ENCODE assay signal across 20 mouse cellular contexts in genomic region chr8:111782161-111782560, GRCm38 (mm10).
"Had no signal": no experiment of that assay in that cellular context is flagged by ENCODE, and none has a peak within 500 bp of the region (broad histone marks: within the 10 kb centered on the region; RNA-seq: fewer than 3 reads in every experiment).

No protein-coding gene starts in this region.

- H3K27me3 ChIP-seq: liver, embryonic 12.5 days; liver, embryonic 15.5 days; lung, embryonic 15.5 days had no signal

- H3K4me2 ChIP-seq: liver, embryonic 12.5 days; liver, embryonic 15.5 days; lung, embryonic 15.5 days; midbrain, embryonic 11.5 days had no signal

- ATAC-seq: intestine, embryonic 16.5 days; liver, embryonic 12.5 days; midbrain, embryonic 16.5 days had no signal

- H3K4me3 ChIP-seq: layer of hippocampus, adult 2 months; left cerebral cortex, adult 2 months; liver, embryonic 12.5 days; liver, embryonic 15.5 days; lung, embryonic 15.5 days; megakaryocyte, embryonic 14.5 days had no signal

- DNase-seq: kidney, adult 18-20 months; kidney, adult 9 months; kidney, postnatal 25 days; layer of hippocampus, postnatal 36 days; lung, adult 18-20 months; lung, postnatal 10 days; lung, postnatal 36 days; right cerebral cortex, postnatal 14 days; right cerebral cortex, postnatal 4 days; thymus, postnatal 25 days had no signal

- H3K27ac ChIP-seq: kidney, postnatal 0 days; layer of hippocampus, adult 2 months; left cerebral cortex, adult 2 months; liver, embryonic 12.5 days; liver, embryonic 15.5 days; lung, embryonic 15.5 days had no signal

- H3K9me3 ChIP-seq: liver, embryonic 12.5 days; liver, embryonic 15.5 days; lung, embryonic 15.5 days; megakaryocyte, embryonic 14.5 days had no signal

- H3K9ac ChIP-seq: liver, embryonic 12.5 days; liver, embryonic 15.5 days; lung, embryonic 15.5 days had no signal
